In the genomic region with DNA sequence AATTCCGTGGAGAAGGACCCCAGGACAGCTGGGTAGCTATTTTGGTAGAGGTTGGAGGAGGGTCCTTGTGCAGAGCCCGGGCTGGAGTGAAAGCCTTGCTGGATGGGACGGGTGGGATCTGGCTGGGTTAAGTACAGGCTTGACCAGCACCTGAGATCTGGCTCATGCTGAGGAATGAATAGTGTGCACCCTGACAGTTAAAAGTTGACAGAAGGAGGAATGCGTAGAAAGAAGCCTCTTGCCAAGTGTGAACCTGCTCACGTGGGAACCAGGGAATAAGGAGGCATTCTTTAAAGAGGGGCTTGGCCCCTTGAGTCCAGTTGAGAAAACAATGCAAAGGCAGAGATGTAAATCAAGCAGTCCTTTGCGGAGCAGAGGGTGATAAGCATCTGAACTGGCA, we compare ENCODE assay signal across 18 mouse cellular contexts.
DNase-seq lines count a peak whose midpoint lies in the region; ATAC-seq and TF ChIP-seq lines count a peak whose summit lies in the region.
"Had no signal": no experiment of that assay in that cellular context is flagged by ENCODE, and none has a peak within 500 bp of the region (broad histone marks: within the 10 kb centered on the region; RNA-seq: fewer than 3 reads in every experiment).

No protein-coding gene starts in this region.

- no peaks in the 10 kb centered on the region for H3K36me3 ChIP-seq in heart, adult 2 months (ENCODE audit: control insufficient read depth, insufficient read depth, low read length)
- no peaks in the 10 kb centered on the region for H3K36me3 ChIP-seq in intestine, embryonic 14.5 days (ENCODE audit: control insufficient read depth, insufficient read depth, low read length)
- H3K36me3 ChIP-seq in intestine, postnatal 0 days (ENCODE audit: control insufficient read depth, insufficient read depth): no peaks in the 10 kb centered on the region
- H3K36me3 ChIP-seq in lung, embryonic 14.5 days (ENCODE audit: insufficient read depth): no peaks in the 10 kb centered on the region
- H3K36me3 ChIP-seq in heart, embryonic 16.5 days (ENCODE audit: control insufficient read depth, insufficient read depth): no peaks in the 10 kb centered on the region
- no peaks in the 10 kb centered on the region for H3K36me3 ChIP-seq in thymus, adult 2 months (ENCODE audit: control insufficient read depth, insufficient read depth, low read length)
- H3K36me3 ChIP-seq: limb, embryonic 13.5 days; neural tube, embryonic 13.5 days; stomach, embryonic 15.5 days had no signal

- DNase-seq in heart, adult 2 months: no peak
- no peak for DNase-seq in heart, postnatal 4 days
- DNase-seq in intestine, embryonic 14.5 days (ENCODE audit: low spot score): no peak
- no peak for DNase-seq in lung, embryonic 14.5 days
- no peak for DNase-seq in lung, postnatal 10 days
- DNase-seq in thymus, adult 2 months: no peak
- DNase-seq: adrenal gland, postnatal 14 days; cerebellum, adult 11-12 months; cerebellum, postnatal 36 days had no signal

- no peak overlapping the region for H3K9ac ChIP-seq in heart, adult 2 months (ENCODE audit: low read depth, low read length)
- no peak overlapping the region for H3K9ac ChIP-seq in intestine, embryonic 14.5 days (ENCODE audit: low read length)
- H3K9ac ChIP-seq in intestine, postnatal 0 days (ENCODE audit: low read depth, low read length): no peak overlapping the region
- H3K9ac ChIP-seq in lung, embryonic 14.5 days: no peak overlapping the region
- H3K9ac ChIP-seq in heart, embryonic 16.5 days (ENCODE audit: low read length): no peak overlapping the region
- H3K9ac ChIP-seq: limb, embryonic 13.5 days; neural tube, embryonic 13.5 days; stomach, embryonic 15.5 days had no signal

- TF ChIP-seq POLR2A in heart, adult 2 months (IDR thresholded peaks at IDR 0.05; ENCODE audit: insufficient read depth, low read depth, low read length): no peak
- TF ChIP-seq POLR2A in thymus, adult 2 months (IDR thresholded peaks at IDR 0.05; ENCODE audit: control insufficient read depth, extremely low read depth, insufficient read depth, low read length, poor library complexity): no peak

- H3K27me3 ChIP-seq in heart, adult 2 months (ENCODE audit: control insufficient read depth, insufficient read depth, low read length): no peaks in the 10 kb centered on the region
- H3K27me3 ChIP-seq in intestine, embryonic 14.5 days (replicated peaks; ENCODE audit: control insufficient read depth, insufficient read depth, low read length): no peaks in the 10 kb centered on the region
- no peaks in the 10 kb centered on the region for H3K27me3 ChIP-seq in intestine, postnatal 0 days (replicated peaks; ENCODE audit: control insufficient read depth, insufficient read depth, low read length)
- H3K27me3 ChIP-seq in lung, embryonic 14.5 days (ENCODE audit: insufficient read depth, low read length): no peaks in the 10 kb centered on the region
- H3K27me3 ChIP-seq in heart, embryonic 16.5 days (ENCODE audit: control insufficient read depth, insufficient read depth, low read length): no peaks in the 10 kb centered on the region
- H3K27me3 ChIP-seq in thymus, adult 2 months (ENCODE audit: control insufficient read depth, insufficient read depth, low read length): no peaks in the 10 kb centered on the region
- H3K27me3 ChIP-seq: limb, embryonic 13.5 days; neural tube, embryonic 13.5 days; stomach, embryonic 15.5 days had no signal

- TF ChIP-seq EP300 in heart, adult 2 months (IDR thresholded peaks at IDR 0.05; ENCODE audit: insufficient read depth, low read depth, low read length): no peak

- no peaks in the 10 kb centered on the region for H3K9me3 ChIP-seq in intestine, embryonic 14.5 days (ENCODE audit: control insufficient read depth, low read length)
- H3K9me3 ChIP-seq in intestine, postnatal 0 days (ENCODE audit: control insufficient read depth): no peaks in the 10 kb centered on the region
- no peaks in the 10 kb centered on the region for H3K9me3 ChIP-seq in lung, embryonic 14.5 days (ENCODE audit: low read depth, low read length)
- no peaks in the 10 kb centered on the region for H3K9me3 ChIP-seq in heart, embryonic 16.5 days (replicated peaks; ENCODE audit: control insufficient read depth, low read length)
- H3K9me3 ChIP-seq: limb, embryonic 13.5 days; neural tube, embryonic 13.5 days; stomach, embryonic 15.5 days had no signal

- 0 out of 2 replicates have a peak, but pooled peaks have one; percentile 19 for ATAC-seq in intestine, embryonic 14.5 days (replicated peaks; ENCODE audit: low FRiP score, low TSS enrichment, low read depth)
- no peak for ATAC-seq in intestine, postnatal 0 days
- ATAC-seq in lung, embryonic 14.5 days (ENCODE audit: insufficient read depth): peak; percentile 26; the same call in 1 of the 2 replicates
- no peak for ATAC-seq in heart, embryonic 16.5 days (replicated peaks; ENCODE audit: extremely low read depth, insufficient read depth, low FRiP score)
- ATAC-seq: activated CD4-positive, CD25-positive, alpha-beta regulatory T cell, adult 4 months; forebrain, embryonic 16.5 days had no signal

- H3K27ac ChIP-seq in heart, adult 2 months: peak overlapping the region; percentile 23
- no peak overlapping the region for H3K27ac ChIP-seq in intestine, embryonic 14.5 days (ENCODE audit: low read depth)
- H3K27ac ChIP-seq in intestine, postnatal 0 days (ENCODE audit: low read depth, low read length): no peak overlapping the region; the same call in 1 of the 2 replicates
- H3K27ac ChIP-seq in lung, embryonic 14.5 days (ENCODE audit: low read depth): peak overlapping the region; percentile 66
- peak overlapping the region; percentile 80 for H3K27ac ChIP-seq in heart, embryonic 16.5 days (ENCODE audit: low read length)
- H3K27ac ChIP-seq in thymus, adult 2 months (ENCODE audit: control insufficient read depth, insufficient read depth, low read length): no peak overlapping the region
- H3K27ac ChIP-seq: hindbrain, postnatal 0 days; limb, embryonic 13.5 days; neural tube, embryonic 13.5 days had no signal

- 48% methylated on average over 6 of the region's 6 CpGs for WGBS in heart, adult 2 months
- 34% methylated on average over 6 of the region's 6 CpGs for WGBS in intestine, embryonic 14.5 days
- 39% methylated on average over 6 of the region's 6 CpGs for WGBS in intestine, postnatal 0 days
- WGBS in lung, embryonic 14.5 days: 17% methylated on average over 6 of the region's 6 CpGs
- WGBS in heart, embryonic 16.5 days: 23% methylated on average over 6 of the region's 6 CpGs
- WGBS in thymus, adult 2 months: 90% methylated on average over 6 of the region's 6 CpGs

- TF ChIP-seq CTCF in heart, adult 2 months (IDR thresholded peaks at IDR 0.05): no peak
- TF ChIP-seq CTCF in intestine, postnatal 0 days (IDR thresholded peaks at IDR 0.05; ENCODE audit: low read depth): no peak
- no peak for TF ChIP-seq CTCF in lung, embryonic 14.5 days (IDR thresholded peaks at IDR 0.05; ENCODE audit: low read depth)
- TF ChIP-seq CTCF in thymus, adult 2 months (IDR thresholded peaks at IDR 0.05; ENCODE audit: borderline replicate concordance, control insufficient read depth, extremely low read depth, insufficient read depth, low read length, poor library complexity): no peak

- peaks cover 20% of the 10 kb centered on the region for H3K4me1 ChIP-seq in heart, adult 2 months (ENCODE audit: control insufficient read depth, insufficient read depth, low read length)
- H3K4me1 ChIP-seq in intestine, embryonic 14.5 days (replicated peaks; ENCODE audit: control insufficient read depth, insufficient read depth, low read length): peaks cover 23% of the 10 kb centered on the region
- H3K4me1 ChIP-seq in intestine, postnatal 0 days (replicated peaks; ENCODE audit: control insufficient read depth, insufficient read depth, low read length): peaks cover 23% of the 10 kb centered on the region
- H3K4me1 ChIP-seq in lung, embryonic 14.5 days (ENCODE audit: insufficient read depth): peaks cover 19% of the 10 kb centered on the region
- H3K4me1 ChIP-seq in heart, embryonic 16.5 days (ENCODE audit: control insufficient read depth, insufficient read depth, low read length): peaks cover 55% of the 10 kb centered on the region
- H3K4me1 ChIP-seq in thymus, adult 2 months (replicated peaks; ENCODE audit: control insufficient read depth, insufficient read depth, low read length): peaks cover 3% of the 10 kb centered on the region; the same call in 1 of the 2 replicates

- intact Hi-C loops in heart, adult 2 months (cut with DNase I): no loop called here

- no peak overlapping the region for H3K4me2 ChIP-seq in intestine, embryonic 14.5 days (ENCODE audit: low read length)
- H3K4me2 ChIP-seq in intestine, postnatal 0 days (replicated peaks; ENCODE audit: low read depth): no peak overlapping the region
- H3K4me2 ChIP-seq in lung, embryonic 14.5 days: 0 out of 2 replicates have a peak overlapping the region, but pooled peaks have one; percentile 18
- H3K4me2 ChIP-seq in heart, embryonic 16.5 days (ENCODE audit: low read depth, low read length): peak overlapping the region; percentile 6
- H3K4me2 ChIP-seq: limb, embryonic 13.5 days; neural tube, embryonic 13.5 days; stomach, embryonic 15.5 days had no signal

- H3K79me2 ChIP-seq in heart, adult 2 months (replicated peaks; ENCODE audit: control insufficient read depth, insufficient read depth, low read length): no peaks in the 10 kb centered on the region

- no peak overlapping the region for H3K4me3 ChIP-seq in heart, adult 2 months
- H3K4me3 ChIP-seq in intestine, embryonic 14.5 days (ENCODE audit: low read depth, low read length): no peak overlapping the region
- no peak overlapping the region for H3K4me3 ChIP-seq in intestine, postnatal 0 days (ENCODE audit: low read depth, low read length)
- H3K4me3 ChIP-seq in lung, embryonic 14.5 days (ENCODE audit: low read depth, low read length): no peak overlapping the region
- H3K4me3 ChIP-seq in heart, embryonic 16.5 days (ENCODE audit: low read length): no peak overlapping the region
- H3K4me3 ChIP-seq in thymus, adult 2 months (ENCODE audit: control insufficient read depth, insufficient read depth, low read length): no peak overlapping the region
- H3K4me3 ChIP-seq: erythroblast, embryonic 14.5 days; limb, embryonic 13.5 days; neural tube, embryonic 13.5 days; stomach, embryonic 15.5 days had no signal

Comparison
In these comparisons a context has a peak if more than half of its experiments do, and no peak if none do; other contexts are left out.
1. ATAC-seq: peak in intestine, embryonic 14.5 days (single experiment) and lung, embryonic 14.5 days (single experiment); none in intestine, postnatal 0 days (single experiment) and heart, embryonic 16.5 days (single experiment).
2. H3K27ac ChIP-seq: peak in heart, adult 2 months (single experiment), lung, embryonic 14.5 days (single experiment) and heart, embryonic 16.5 days (single experiment); none in intestine, embryonic 14.5 days (single experiment), intestine, postnatal 0 days (single experiment) and thymus, adult 2 months (single experiment).
3. H3K4me2 ChIP-seq: peak in lung, embryonic 14.5 days (single experiment) and heart, embryonic 16.5 days (single experiment); none in intestine, embryonic 14.5 days (single experiment) and intestine, postnatal 0 days (single experiment).